Mouse (Mus musculus) E14TG2a.4 (cell line): ENCODE results near the gene Gdf9.

ENCODE experiments used
- CTCF ChIP-seq: conservative IDR thresholded peaks from 2 replicates; pipeline ENCODE4 v1.5.1; 2014; ENCODE audit warnings: low read length
- NANOG ChIP-seq: IDR thresholded peaks from 2 replicates; pipeline ENCODE4 v1.6.1; 2014; ENCODE audit warnings: borderline replicate concordance, low read length, mixed read lengths

DNA sequence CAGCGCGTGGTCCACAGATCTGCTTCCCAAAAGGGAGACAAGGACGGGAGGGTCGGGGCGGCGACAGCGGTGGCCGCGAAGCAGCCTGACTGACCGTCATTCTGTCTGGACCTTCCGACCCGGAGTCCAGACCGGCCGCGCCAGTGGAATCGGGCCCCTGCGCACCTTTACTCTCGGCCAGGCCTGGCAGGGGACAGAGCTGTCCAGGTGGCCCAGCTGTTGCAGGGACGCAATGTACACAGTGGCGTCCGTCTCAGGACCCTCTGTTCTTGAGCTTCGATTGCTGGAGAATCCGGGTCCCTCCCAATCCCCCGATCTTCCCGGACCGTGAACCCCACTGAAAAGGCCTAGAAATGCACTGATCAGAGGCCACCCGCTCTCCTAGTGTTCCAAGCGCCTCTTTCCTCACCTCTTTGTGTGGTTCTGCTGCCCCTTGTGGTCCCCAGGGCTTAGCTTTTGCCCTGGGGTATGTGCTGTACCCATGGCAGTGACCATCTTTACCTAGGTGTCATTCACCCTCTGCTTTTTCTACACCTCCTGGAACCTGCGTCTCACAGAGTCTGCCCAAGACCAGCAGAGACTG, 26.6 kb downstream of the Gdf9 start:
- TF ChIP-seq CTCF, result 0 out of 2 replicates have a peak, but pooled peaks have one; percentile 5
- TF ChIP-seq NANOG, result no peak
